Mouse (Mus musculus): Measurements from ENCODE around the gene Kif17.

The Kif17 gene

DNA sequence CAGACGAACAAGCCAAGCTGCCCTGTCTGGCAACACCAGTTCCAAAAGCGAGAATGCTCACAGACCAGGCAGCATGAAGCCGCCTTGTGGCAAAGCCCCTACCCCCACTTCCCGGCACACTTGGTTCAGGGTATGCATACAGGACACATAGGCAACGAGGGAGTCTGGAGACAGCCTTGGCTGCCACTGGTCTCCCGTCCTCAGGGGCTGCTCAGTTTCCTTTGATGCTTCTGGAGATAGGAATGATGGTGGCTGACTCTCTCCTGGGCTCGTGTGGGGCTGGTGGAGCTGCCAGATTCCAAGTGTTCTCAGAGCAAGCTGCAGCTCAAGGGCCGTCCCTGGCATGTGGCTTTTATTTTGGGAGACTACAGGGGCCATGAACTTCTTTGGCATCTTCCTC lies 91.2 kb downstream of the Kif17 start:
- no peak for ATAC-seq (ENCODE audit: low TSS enrichment)

GRCm38 (mm10) chr4:138342048-138342447 lies 91.8 kb downstream of the Kif17 start:
- ATAC-seq (ENCODE audit: low TSS enrichment), result no peak

DNA sequence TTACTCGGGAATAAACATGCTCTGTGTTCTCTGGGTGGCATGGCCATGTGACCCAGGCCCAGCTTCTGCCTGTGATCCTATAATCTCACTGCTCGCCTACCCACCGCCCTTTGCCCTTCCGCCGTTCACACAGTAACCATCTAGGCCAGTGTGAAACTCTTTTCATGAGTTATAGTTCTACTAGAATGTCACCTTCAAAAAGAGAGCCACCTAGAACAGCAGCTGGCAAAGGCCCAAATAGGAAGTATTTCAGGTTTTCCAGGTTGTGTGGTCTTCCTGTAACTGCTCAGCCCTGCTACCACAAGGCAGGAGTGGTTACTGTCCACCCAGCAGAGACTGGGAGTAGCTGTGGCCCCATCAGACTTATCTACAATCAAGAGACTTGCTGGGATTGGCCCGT lies 92.5 kb downstream of the Kif17 start:
- ATAC-seq (ENCODE audit: low TSS enrichment), result no peak

DNA sequence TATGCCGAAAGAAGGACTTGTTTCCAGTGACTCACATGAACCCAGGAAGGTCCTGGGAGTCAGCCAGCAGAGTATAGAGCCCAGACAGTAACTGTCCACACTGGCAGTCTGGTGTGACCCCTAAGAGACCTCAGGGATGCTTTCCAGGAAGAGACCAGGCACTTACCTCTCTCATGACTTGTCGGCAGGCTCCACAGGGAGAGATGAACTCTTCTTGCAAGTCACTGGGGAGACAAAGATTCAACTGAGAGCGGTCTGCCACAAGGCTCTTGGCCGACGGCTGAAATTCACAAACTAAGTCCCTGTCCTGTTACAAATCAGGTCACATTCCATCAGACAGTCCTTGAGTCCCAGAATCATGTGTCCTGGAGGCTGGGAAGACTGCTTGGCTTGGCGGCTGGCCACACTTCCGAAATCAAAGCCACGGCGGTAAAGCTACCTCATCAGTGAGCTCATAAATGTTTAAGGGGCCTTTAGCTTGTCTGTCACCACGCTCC lies 93.2 kb downstream of the Kif17 start:
- ATAC-seq (ENCODE audit: low TSS enrichment), result no peak

DNA sequence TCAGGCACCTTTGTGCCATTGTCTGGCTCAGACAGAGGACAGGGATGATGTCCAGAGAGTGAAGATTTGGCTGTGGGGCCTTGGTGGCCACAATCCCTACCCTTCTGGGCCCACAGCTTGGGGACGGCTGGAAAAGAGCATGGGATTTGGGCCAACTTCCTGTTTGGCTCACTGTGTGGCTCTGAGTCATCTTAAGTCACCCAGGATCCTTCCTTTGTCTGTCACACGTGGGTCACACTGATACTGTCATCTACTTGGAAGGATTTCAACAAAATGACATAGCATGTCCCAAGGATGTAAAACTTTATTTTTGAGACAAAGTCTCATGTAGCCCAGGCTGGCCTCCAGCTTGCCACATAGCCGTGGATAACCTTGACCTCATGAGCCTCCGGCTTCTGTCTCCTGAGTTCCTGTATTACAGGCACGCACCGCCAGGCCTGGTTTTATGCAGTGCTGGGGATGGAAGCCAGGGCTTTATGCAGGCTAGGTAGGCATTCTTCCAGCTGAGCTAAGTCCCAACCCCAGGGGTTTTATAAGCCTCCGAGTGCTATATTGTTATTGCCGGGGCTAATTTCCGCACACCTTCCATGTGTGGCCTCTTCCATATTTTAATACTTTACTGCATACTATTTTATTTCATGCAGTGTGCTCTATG lies 94.8 kb downstream of the Kif17 start:
- ATAC-seq (ENCODE audit: low TSS enrichment), result no peak

DNA sequence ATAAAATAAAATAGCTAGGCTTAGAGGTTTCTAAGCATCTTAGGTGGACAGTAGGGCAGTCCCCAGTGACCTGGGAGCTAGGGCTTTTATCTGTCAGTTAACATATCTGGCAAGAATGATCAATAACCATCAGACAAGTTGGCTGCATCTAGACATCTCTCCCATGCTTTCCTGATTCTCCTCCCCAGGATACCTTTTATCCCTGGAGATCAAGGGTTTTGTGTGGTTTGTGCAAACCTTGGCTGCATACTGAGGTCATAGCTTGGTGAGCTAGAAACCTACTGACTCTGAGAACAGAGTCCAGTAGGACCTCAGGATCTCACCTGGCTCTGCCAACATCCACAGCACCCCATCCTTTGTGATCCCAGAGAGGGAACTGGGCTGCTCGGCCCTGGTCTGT lies 97.0 kb downstream of the Kif17 start:
- no peak for ATAC-seq (ENCODE audit: low TSS enrichment)

DNA sequence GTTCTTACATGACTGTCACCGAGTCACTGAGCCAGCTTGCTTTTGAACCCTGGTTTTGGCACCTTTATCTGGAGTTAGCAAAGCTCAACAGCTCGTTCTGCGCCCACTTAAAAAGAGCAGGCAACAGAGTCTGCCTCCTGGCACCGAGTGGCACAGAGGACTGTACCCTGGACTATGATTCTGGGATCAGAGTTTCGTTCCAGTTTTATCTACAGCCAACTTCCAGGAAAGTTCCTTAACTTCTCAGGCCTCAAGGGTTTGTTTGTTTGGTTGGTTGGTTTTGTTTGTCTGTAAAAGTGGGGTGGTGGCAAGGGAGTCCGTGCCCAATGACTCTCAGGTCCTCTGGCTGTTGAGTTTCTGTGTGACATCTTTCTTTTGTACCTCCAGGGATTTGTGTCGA lies 98.5 kb downstream of the Kif17 start:
- no peak for ATAC-seq (ENCODE audit: low TSS enrichment)

All from frontal cortex, adult (tissue).